Mouse (Mus musculus): ENCODE data around the gene Vpreb1. TPM values are rescaled to one million over a fixed set of nuclear protein-coding genes. Genes with fewer than 3 reads are reported as not detected.
"Not testable (repeated sequence)": the region's sequence is repeated elsewhere in the genome, so short reads cannot be mapped to it uniquely, and the experiment has no call there.

Vpreb1 gene
- polyA plus RNA-seq, 1 experiment from 2014 or later = 2.3 TPM

- ATAC-seq = no peak
- H3K9me3 ChIP-seq (replicated peaks; ENCODE audit: control insufficient read depth, low read length) = no peaks in the 10 kb centered on the region
- no peak overlapping the region for H3K27ac ChIP-seq (ENCODE audit: low read depth, low read length)
- no peak overlapping the region for H3K4me3 ChIP-seq (ENCODE audit: low read depth, low read length)
- H3K27me3 ChIP-seq (replicated peaks; ENCODE audit: control insufficient read depth, insufficient read depth, low read length) = no peaks in the 10 kb centered on the region
- no peak for DNase-seq (ENCODE audit: low spot score)
- WGBS = 79% methylated on average over 3 of the region's 3 CpGs
- H3K4me1 ChIP-seq (ENCODE audit: control insufficient read depth, insufficient read depth, low read length) = no peaks in the 10 kb centered on the region
- no peak overlapping the region for H3K4me2 ChIP-seq (ENCODE audit: low read length)
- H3K9ac ChIP-seq (ENCODE audit: low read length) = no peak overlapping the region
- no peaks in the 10 kb centered on the region for H3K36me3 ChIP-seq (ENCODE audit: control insufficient read depth, insufficient read depth, low read length)
Measured at GRCm38 (mm10) chr16:16862288-16862687, 8.4 kb downstream of the Vpreb1 start.

- no peak for DNase-seq (ENCODE audit: low spot score)
- H3K27ac ChIP-seq (ENCODE audit: low read depth, low read length) = no peak overlapping the region
- no peaks in the 10 kb centered on the region for H3K9me3 ChIP-seq (replicated peaks; ENCODE audit: control insufficient read depth, low read length)
- H3K4me3 ChIP-seq (ENCODE audit: low read depth, low read length) = no peak overlapping the region
- 78% methylated on average over 13 of the region's 13 CpGs for WGBS
- H3K4me1 ChIP-seq (ENCODE audit: control insufficient read depth, insufficient read depth, low read length) = no peaks in the 10 kb centered on the region
- no peaks in the 10 kb centered on the region for H3K27me3 ChIP-seq (replicated peaks; ENCODE audit: control insufficient read depth, insufficient read depth, low read length)
- H3K36me3 ChIP-seq (ENCODE audit: control insufficient read depth, insufficient read depth, low read length) = no peaks in the 10 kb centered on the region
- H3K4me2 ChIP-seq (ENCODE audit: low read length) = no peak overlapping the region
- H3K9ac ChIP-seq (ENCODE audit: low read length) = no peak overlapping the region
- no peak for ATAC-seq
Measured at GRCm38 (mm10) chr16:16856731-16857476, 13.7 kb downstream of the Vpreb1 start.

GRCm38 (mm10) chr16:16856054-16856453 lies 14.6 kb downstream of the Vpreb1 start:
- H3K27me3 ChIP-seq (replicated peaks; ENCODE audit: control insufficient read depth, insufficient read depth, low read length); H3K9ac ChIP-seq (ENCODE audit: low read length); H3K4me1 ChIP-seq (ENCODE audit: control insufficient read depth, insufficient read depth, low read length); DNase-seq (ENCODE audit: low spot score); H3K4me3 ChIP-seq (ENCODE audit: low read depth, low read length); H3K9me3 ChIP-seq (replicated peaks; ENCODE audit: control insufficient read depth, low read length); H3K27ac ChIP-seq (ENCODE audit: low read depth, low read length); H3K4me2 ChIP-seq (ENCODE audit: low read length); ATAC-seq; H3K36me3 ChIP-seq (ENCODE audit: control insufficient read depth, insufficient read depth, low read length): not testable (repeated sequence)
- WGBS = 86% methylated on average over 9 of the region's 9 CpGs

- no peak overlapping the region for H3K4me2 ChIP-seq (ENCODE audit: low read length)
Measured at GRCm38 (mm10) chr16:16855541-16855940, 15.1 kb downstream of the Vpreb1 start.

GRCm38 (mm10) chr16:16854836-16855235 lies 15.8 kb downstream of the Vpreb1 start:
- ATAC-seq (no peak), DNase-seq (ENCODE audit: low spot score) (no peak)
- Histone ChIP-seq H3K9ac (ENCODE audit: low read length) (no peak overlapping the region), H3K9me3 (replicated peaks; ENCODE audit: control insufficient read depth, low read length) (no peaks in the 10 kb centered on the region), H3K27me3 (replicated peaks; ENCODE audit: control insufficient read depth, insufficient read depth, low read length) (no peaks in the 10 kb centered on the region), H3K4me3 (ENCODE audit: low read depth, low read length) (no peak overlapping the region), H3K4me1 (ENCODE audit: control insufficient read depth, insufficient read depth, low read length) (no peaks in the 10 kb centered on the region), H3K27ac (ENCODE audit: low read depth, low read length) (no peak overlapping the region), H3K36me3 (ENCODE audit: control insufficient read depth, insufficient read depth, low read length) (no peaks in the 10 kb centered on the region), H3K4me2 (ENCODE audit: low read length) (no peak overlapping the region)
- WGBS = 36% methylated on average over 6 of the region's 6 CpGs

More at GRCm38 (mm10) chr16:16855541-16855940, 15.1 kb downstream of the Vpreb1 start:
- 90% methylated on average over 1 of the region's 1 CpGs for WGBS
- H3K27ac ChIP-seq (ENCODE audit: low read depth, low read length) = no peak overlapping the region
- DNase-seq (ENCODE audit: low spot score) (no peak), ATAC-seq (no peak)
- no peaks in the 10 kb centered on the region for H3K27me3 ChIP-seq (replicated peaks; ENCODE audit: control insufficient read depth, insufficient read depth, low read length)
- no peak overlapping the region for H3K9ac ChIP-seq (ENCODE audit: low read length)
- H3K4me1 ChIP-seq (ENCODE audit: control insufficient read depth, insufficient read depth, low read length) = no peaks in the 10 kb centered on the region
- H3K36me3 ChIP-seq (ENCODE audit: control insufficient read depth, insufficient read depth, low read length) = no peaks in the 10 kb centered on the region
- no peak overlapping the region for H3K4me3 ChIP-seq (ENCODE audit: low read depth, low read length)
- H3K9me3 ChIP-seq (replicated peaks; ENCODE audit: control insufficient read depth, low read length) = no peaks in the 10 kb centered on the region

- ATAC-seq = no peak
- Histone ChIP-seq H3K27ac (ENCODE audit: low read depth, low read length) (no peak overlapping the region), H3K36me3 (ENCODE audit: control insufficient read depth, insufficient read depth, low read length) (no peaks in the 10 kb centered on the region), H3K4me1 (ENCODE audit: control insufficient read depth, insufficient read depth, low read length) (no peaks in the 10 kb centered on the region), H3K9ac (ENCODE audit: low read length) (no peak overlapping the region), H3K9me3 (replicated peaks; ENCODE audit: control insufficient read depth, low read length) (no peaks in the 10 kb centered on the region), H3K27me3 (replicated peaks; ENCODE audit: control insufficient read depth, insufficient read depth, low read length) (no peaks in the 10 kb centered on the region), H3K4me2 (ENCODE audit: low read length) (no peak overlapping the region), H3K4me3 (ENCODE audit: low read depth, low read length) (no peak overlapping the region)
- 88% methylated on average over 3 of the region's 3 CpGs for WGBS
- no peak for DNase-seq (ENCODE audit: low spot score)
Measured at GRCm38 (mm10) chr16:16852411-16852810, 18.2 kb downstream of the Vpreb1 start.

GRCm38 (mm10) chr16:16849196-16849595 lies 21.4 kb downstream of the Vpreb1 start:
- no peak for DNase-seq (ENCODE audit: low spot score)
- Histone ChIP-seq H3K4me2 (ENCODE audit: low read length) (no peak overlapping the region), H3K9ac (ENCODE audit: low read length) (no peak overlapping the region), H3K4me1 (ENCODE audit: control insufficient read depth, insufficient read depth, low read length) (no peaks in the 10 kb centered on the region), H3K4me3 (ENCODE audit: low read depth, low read length) (no peak overlapping the region), H3K36me3 (ENCODE audit: control insufficient read depth, insufficient read depth, low read length) (no peaks in the 10 kb centered on the region), H3K9me3 (replicated peaks; ENCODE audit: control insufficient read depth, low read length) (no peaks in the 10 kb centered on the region), H3K27ac (ENCODE audit: low read depth, low read length) (no peak overlapping the region), H3K27me3 (replicated peaks; ENCODE audit: control insufficient read depth, insufficient read depth, low read length) (no peaks in the 10 kb centered on the region)
- no peak for ATAC-seq

GRCm38 (mm10) chr16:16829671-16830070 lies 41.0 kb downstream of the Vpreb1 start:
- Histone ChIP-seq H3K4me3 (ENCODE audit: low read depth, low read length) (peak overlapping the region; percentile 50), H3K27ac (ENCODE audit: low read depth, low read length) (no peak overlapping the region), H3K9me3 (replicated peaks; ENCODE audit: control insufficient read depth, low read length) (no peaks in the 10 kb centered on the region), H3K27me3 (replicated peaks; ENCODE audit: control insufficient read depth, insufficient read depth, low read length) (no peaks in the 10 kb centered on the region), H3K4me1 (ENCODE audit: control insufficient read depth, insufficient read depth, low read length) (no peaks in the 10 kb centered on the region), H3K9ac (ENCODE audit: low read length) (no peak overlapping the region), H3K4me2 (ENCODE audit: low read length) (peak overlapping the region; percentile 83; the same call in 1 of the 2 replicates), H3K36me3 (ENCODE audit: control insufficient read depth, insufficient read depth, low read length) (no peaks in the 10 kb centered on the region)
- DNase-seq (ENCODE audit: low spot score) (no peak), ATAC-seq (peak; percentile 27; the same call in 1 of the 2 replicates)
- 91% methylated on average over 3 of the region's 3 CpGs for WGBS

GRCm38 (mm10) chr16:16828757-16829615 lies 41.7 kb downstream of the Vpreb1 start, which contains the start of gene Spag6l:
TSS of gene Spag6l (minus strand) at chr16:16829456.
- peak within 1 kb of the TSS; percentile 50 for H3K4me3 ChIP-seq (ENCODE audit: low read depth, low read length)
- H3K4me1 ChIP-seq (ENCODE audit: control insufficient read depth, insufficient read depth, low read length) = no peaks in the 10 kb centered on the region
- no peaks in the 10 kb centered on the region for H3K27me3 ChIP-seq (replicated peaks; ENCODE audit: control insufficient read depth, insufficient read depth, low read length)
- peak within 1 kb of the TSS; percentile 83 for H3K4me2 ChIP-seq (ENCODE audit: low read length)
- WGBS = 5% methylated on average over 33 of the region's 33 CpGs
- H3K36me3 ChIP-seq (ENCODE audit: control insufficient read depth, insufficient read depth, low read length) = no peaks in the 10 kb centered on the region
- no peaks in the 10 kb centered on the region for H3K9me3 ChIP-seq (replicated peaks; ENCODE audit: control insufficient read depth, low read length)
- H3K27ac ChIP-seq (ENCODE audit: low read depth, low read length) = no peak within 1 kb of the TSS
- ATAC-seq (peak; percentile 97), DNase-seq (ENCODE audit: low spot score) (peak; percentile 89)
- peak within 1 kb of the TSS; percentile 61 for H3K9ac ChIP-seq (ENCODE audit: low read length)

Measured in forebrain, embryonic 14.5 days (tissue).